Mouse (Mus musculus) MEL (cell line): ENCODE measurements around the gene Tnfaip8l2.

Experiments used
- CHD2 ChIP-seq: IDR thresholded peaks from 2 replicates; pipeline ENCODE4 v1.6.1; 2011; ENCODE audit warnings: low read length, improper control_type of control experiment
- CTCF ChIP-seq, 3 experiments: IDR thresholded peaks in 2 of 3; conservative IDR thresholded peaks in 1 of 3; 2 replicates each; pipeline ENCODE4 v1.5.1; 2011 to 2012; ENCODE audit warnings: low read length in 3 of 3, low read depth in 2 of 3, mild to moderate bottlenecking in 2 of 3, improper control_type of control experiment in 1 of 3, inconsistent platforms in 1 of 3, mixed read lengths in 1 of 3, moderate library complexity in 1 of 3; ENCODE audit not compliant: control insufficient read depth in 1 of 3, insufficient read depth in 1 of 3, poor library complexity in 1 of 3, severe bottlenecking in 1 of 3
- EP300 ChIP-seq, 2 experiments: IDR thresholded peaks; 2 replicates each; pipeline ENCODE4 v1.6.1; 2011; ENCODE audit warnings: improper control_type of control experiment in 2 of 2, low read length in 2 of 2, low read depth in 1 of 2, mild to moderate bottlenecking in 1 of 2
- GATA1 ChIP-seq: IDR thresholded peaks from 2 replicates; pipeline ENCODE4 v1.6.1; 2011; ENCODE audit warnings: low read depth, low read length, improper control_type of control experiment
- HCFC1 ChIP-seq: IDR thresholded peaks from 2 replicates; pipeline ENCODE4 v1.6.1; 2012; ENCODE audit warnings: low read depth, mild to moderate bottlenecking, inconsistent platforms, low read length, improper control_type of control experiment, moderate library complexity
- NELFE ChIP-seq: IDR thresholded peaks from 2 replicates; pipeline ENCODE4 v1.6.1; 2011; ENCODE audit warnings: low read depth, low read length, improper control_type of control experiment
- NRF1 ChIP-seq: IDR thresholded peaks from 2 replicates; pipeline ENCODE4 v1.6.1; 2014; ENCODE audit warnings: low read depth, mild to moderate bottlenecking, inconsistent platforms, low read length, improper control_type of control experiment, moderate library complexity; ENCODE audit not compliant: poor library complexity, insufficient read depth, severe bottlenecking
- POLR2A ChIP-seq, 2 experiments: IDR thresholded peaks; 2 replicates each; pipeline ENCODE4 v1.6.1; 2011 to 2012; ENCODE audit warnings: low read length in 2 of 2, mild to moderate bottlenecking in 2 of 2, control low read depth in 1 of 2, improper control_type of control experiment in 1 of 2, low read depth in 1 of 2, moderate library complexity in 1 of 2; ENCODE audit not compliant: control insufficient read depth in 1 of 2, insufficient read depth in 1 of 2, poor library complexity in 1 of 2
- POLR2AphosphoS2 ChIP-seq: IDR thresholded peaks from 2 replicates; pipeline ENCODE4 v1.6.1; 2011; ENCODE audit warnings: low read length, improper control_type of control experiment
- RAD21 ChIP-seq: IDR thresholded peaks from 2 replicates; pipeline ENCODE4 v1.6.1; 2011; ENCODE audit warnings: mild to moderate bottlenecking, low read depth, low read length, improper control_type of control experiment
- USF1 ChIP-seq: IDR thresholded peaks from 2 replicates; pipeline ENCODE4 v1.6.1; 2014; ENCODE audit warnings: low read depth, mild to moderate bottlenecking, inconsistent platforms, low read length, improper control_type of control experiment, moderate library complexity
- ZMIZ1 ChIP-seq: IDR thresholded peaks from 2 replicates; pipeline ENCODE4 v1.6.1; 2012; ENCODE audit warnings: low read depth, mild to moderate bottlenecking, inconsistent platforms, low read length, improper control_type of control experiment, moderate library complexity

- TF ChIP-seq CHD2 (no peak), RAD21 (peak; percentile 64), ZMIZ1 (no peak), POLR2A (IDR thresholded peaks at IDR 0.05; ENCODE audit: control insufficient read depth in 1 of 2, insufficient read depth in 1 of 2, low read depth in 1 of 2, low read length in 2 of 2, poor library complexity in 1 of 2) (no peak), CTCF (IDR thresholded peaks at IDR 0.05 in 2 of 3, conservative IDR thresholded peaks at IDR 0.05 in 1 of 3; ENCODE audit: control insufficient read depth in 1 of 3, insufficient read depth in 1 of 3, low read depth in 2 of 3, low read length in 3 of 3, poor library complexity in 1 of 3, severe bottlenecking in 1 of 3) (peak; percentile 89 to 91 (median 90)), POLR2AphosphoS2 (no peak), HCFC1 (0 out of 2 replicates have a peak, but pooled peaks have one; percentile 24), NELFE (no peak), NRF1 (no peak), GATA1 (no peak), EP300 (IDR thresholded peaks at IDR 0.05; ENCODE audit: low read depth in 1 of 2, low read length in 2 of 2) (no peak), USF1 (no peak)
These were observed 31.9 kb upstream of the Tnfaip8l2 start for GRCm38 (mm10) chr3:95174011-95174592.
